Mouse (Mus musculus): ENCODE data around the gene Per1. TPM values are rescaled to one million over a fixed set of nuclear protein-coding genes. Genes with fewer than 3 reads are reported as not detected.
"Not testable (repeated sequence)": the region's sequence is repeated elsewhere in the genome, so short reads cannot be mapped to it uniquely, and the experiment has no call there.

Gene Per1
- polyA plus RNA-seq, 1 experiment from 2014 or later, result 8.0 TPM

DNA sequence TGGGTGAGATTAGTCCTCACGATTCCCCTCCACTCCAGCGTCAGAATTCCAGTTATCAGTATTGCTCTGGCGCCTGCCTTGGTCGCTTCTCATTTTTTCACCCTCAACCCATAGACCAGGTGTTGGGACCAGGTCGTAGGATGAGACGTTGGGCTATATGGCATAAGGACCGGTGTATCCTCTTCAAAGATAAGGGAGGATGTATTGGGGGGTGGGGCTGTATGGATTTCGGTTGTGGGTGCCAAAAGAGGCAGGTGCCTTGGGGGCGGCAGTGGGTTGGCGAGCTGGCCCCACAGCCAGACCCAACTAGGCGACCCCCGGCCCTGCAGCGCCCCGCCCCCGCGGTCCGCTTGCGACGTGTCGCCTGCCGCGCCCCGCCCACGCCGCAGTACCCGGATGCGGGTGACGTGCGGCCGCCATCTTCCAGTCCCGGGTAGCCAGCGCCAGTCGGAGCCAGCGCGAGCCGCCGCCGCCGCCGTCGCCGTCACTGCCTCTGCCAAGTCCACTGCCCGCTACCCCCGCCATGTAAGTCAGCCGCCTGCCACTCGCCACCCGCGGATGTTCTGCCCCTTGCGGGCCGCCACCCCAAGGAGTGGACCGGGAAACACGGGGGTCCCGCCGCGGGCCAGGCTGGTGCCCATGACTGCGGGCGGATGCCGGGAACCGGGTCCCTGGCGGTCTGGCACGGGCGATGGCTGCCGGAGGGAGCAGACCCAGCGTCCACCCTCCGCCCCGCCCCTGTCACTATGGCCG is 6.7 kb upstream of the Per1 start, which contains the start of gene Vamp2:
Gene Vamp2 (plus strand): TSS at position 388 of the 753 bp plus-strand sequence.
- peak within 1 kb of the TSS; percentile 98 for H3K4me3 ChIP-seq
- H3K4me1 ChIP-seq (replicated peaks), result peaks cover 44% of the 10 kb centered on the region
- H3K4me2 ChIP-seq, result peak within 1 kb of the TSS; percentile 98
- peak within 1 kb of the TSS; percentile 100 for H3K9ac ChIP-seq
- ATAC-seq (ENCODE audit: low read depth), result peak; percentile 81
- H3K27ac ChIP-seq (replicated peaks), result peak within 1 kb of the TSS; percentile 97
- peaks cover 31% of the 10 kb centered on the region for H3K36me3 ChIP-seq
- H3K27me3 ChIP-seq, result no peaks in the 10 kb centered on the region
- no peaks in the 10 kb centered on the region for H3K9me3 ChIP-seq
- 2% methylated on average over 67 of the region's 67 CpGs for WGBS

GRCm38 (mm10) chr11:69088856-69089615 is 6.0 kb upstream of the Per1 start:
- 12% methylated on average over 25 of the region's 25 CpGs for WGBS
- no peaks in the 10 kb centered on the region for H3K9me3 ChIP-seq
- no peaks in the 10 kb centered on the region for H3K27me3 ChIP-seq
- H3K9ac ChIP-seq, result peak overlapping the region; percentile 100
- H3K4me1 ChIP-seq (replicated peaks), result peaks cover 47% of the 10 kb centered on the region
- peak overlapping the region; percentile 97 for H3K27ac ChIP-seq (replicated peaks)
- ATAC-seq (ENCODE audit: low read depth), result peak; percentile 25; the same call in 1 of the 2 replicates
- H3K4me3 ChIP-seq, result peak overlapping the region; percentile 98
- peak overlapping the region; percentile 98 for H3K4me2 ChIP-seq
- peaks cover 31% of the 10 kb centered on the region for H3K36me3 ChIP-seq

DNA sequence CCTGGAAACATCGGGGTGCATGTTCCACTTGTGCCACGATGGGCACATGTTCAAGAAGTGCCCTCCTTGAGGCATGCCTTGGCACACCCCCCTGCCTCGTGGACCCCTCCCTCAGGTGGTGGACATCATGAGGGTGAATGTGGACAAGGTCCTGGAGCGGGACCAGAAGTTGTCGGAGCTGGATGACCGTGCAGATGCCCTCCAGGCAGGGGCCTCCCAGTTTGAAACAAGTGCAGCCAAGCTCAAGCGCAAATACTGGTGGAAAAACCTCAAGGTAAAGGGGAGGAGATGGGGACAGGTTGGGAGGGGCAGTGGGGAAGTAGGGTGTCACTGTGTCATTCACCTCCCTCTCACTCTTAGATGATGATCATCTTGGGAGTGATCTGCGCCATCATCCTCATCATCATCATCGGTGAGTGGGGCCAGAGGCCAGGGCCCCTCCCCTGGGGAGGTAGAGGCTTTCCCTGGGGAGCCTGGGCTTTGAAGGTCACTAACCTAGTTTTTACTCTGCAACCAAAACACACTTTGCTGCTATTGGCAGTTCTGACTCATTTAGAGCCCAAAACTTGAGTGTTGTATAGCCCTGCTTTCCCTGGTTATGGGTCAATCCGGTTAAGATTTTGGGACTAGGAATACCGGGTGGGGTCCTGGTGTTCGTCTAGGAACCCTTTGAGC is 5.3 kb upstream of the Per1 start:
- Histone ChIP-seq H3K4me3 (peak overlapping the region; percentile 98), H3K4me2 (peak overlapping the region; percentile 98), H3K9me3 (no peaks in the 10 kb centered on the region), H3K9ac (peak overlapping the region; percentile 100), H3K27me3 (no peaks in the 10 kb centered on the region), H3K36me3 (peaks cover 31% of the 10 kb centered on the region), H3K4me1 (replicated peaks) (peaks cover 52% of the 10 kb centered on the region), H3K27ac (replicated peaks) (peak overlapping the region; percentile 97; the same call in 1 of the 2 replicates)
- ATAC-seq (ENCODE audit: low read depth), result no peak
- WGBS, result 89% methylated on average over 12 of the region's 12 CpGs

- Histone ChIP-seq H3K4me2 (peak overlapping the region; percentile 98), H3K4me1 (replicated peaks) (peaks cover 56% of the 10 kb centered on the region), H3K9ac (peak overlapping the region; percentile 100), H3K9me3 (no peaks in the 10 kb centered on the region), H3K27ac (replicated peaks) (0 out of 2 replicates have a peak overlapping the region, but pooled peaks have one; percentile 18), H3K27me3 (no peaks in the 10 kb centered on the region), H3K4me3 (peak overlapping the region; percentile 98; the same call in 1 of the 2 replicates), H3K36me3 (peaks cover 31% of the 10 kb centered on the region)
- 57% methylated on average over 6 of the region's 6 CpGs for WGBS
- no peak for ATAC-seq (ENCODE audit: low read depth)
Observed at GRCm38 (mm10) chr11:69090367-69090766, 4.7 kb upstream of the Per1 start.

DNA sequence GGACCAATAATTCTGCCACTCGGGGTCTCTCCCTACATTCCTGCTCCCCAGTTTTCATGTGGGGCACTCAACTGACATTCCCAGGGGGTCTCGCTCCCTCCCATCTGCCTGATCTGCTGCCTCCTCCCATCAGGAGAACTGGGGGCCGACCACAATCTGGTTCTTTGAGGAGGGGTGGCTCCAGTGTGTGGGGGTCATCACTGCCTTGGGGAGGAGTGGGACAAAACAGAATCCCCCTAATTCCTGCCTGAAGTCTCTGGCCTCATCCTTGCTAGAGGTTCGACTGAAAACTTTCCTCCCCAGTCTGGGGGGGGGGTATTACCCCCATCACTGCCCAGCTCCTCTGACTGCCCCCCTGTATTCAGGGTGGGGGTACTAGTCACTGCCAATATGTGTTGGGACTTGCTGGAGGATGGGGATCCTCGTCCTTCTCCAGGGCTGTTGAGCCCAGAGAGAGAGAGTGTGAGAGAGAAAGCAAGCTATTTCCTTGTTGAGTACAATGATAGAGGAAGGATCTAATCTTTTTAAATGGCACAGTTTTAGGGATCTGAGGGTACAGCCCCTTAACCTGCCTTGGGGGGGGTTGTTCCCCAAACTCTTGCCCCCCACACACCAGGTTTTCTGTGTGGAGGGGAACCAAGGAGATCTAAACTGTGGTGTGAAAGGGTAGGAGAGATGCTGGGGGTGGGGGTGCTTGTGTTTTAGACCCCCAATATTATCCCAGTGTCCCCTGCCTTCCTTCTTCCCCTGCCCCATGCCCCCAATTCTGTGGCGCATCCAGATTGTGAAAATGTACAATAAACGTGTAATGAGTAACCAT is 3.2 kb upstream of the Per1 start:
- no peak overlapping the region for H3K27ac ChIP-seq (replicated peaks)
- no peaks in the 10 kb centered on the region; the same call in 1 of the 2 replicates for H3K27me3 ChIP-seq
- peaks cover 70% of the 10 kb centered on the region for H3K4me1 ChIP-seq (replicated peaks)
- ATAC-seq (ENCODE audit: low read depth), result no peak
- H3K4me2 ChIP-seq, result no peak overlapping the region
- 66% methylated on average over 7 of the region's 7 CpGs for WGBS
- H3K4me3 ChIP-seq, result no peak overlapping the region
- H3K36me3 ChIP-seq, result peaks cover 31% of the 10 kb centered on the region
- no peaks in the 10 kb centered on the region for H3K9me3 ChIP-seq
- H3K9ac ChIP-seq, result peak overlapping the region; percentile 41; the same call in 1 of the 2 replicates

DNA sequence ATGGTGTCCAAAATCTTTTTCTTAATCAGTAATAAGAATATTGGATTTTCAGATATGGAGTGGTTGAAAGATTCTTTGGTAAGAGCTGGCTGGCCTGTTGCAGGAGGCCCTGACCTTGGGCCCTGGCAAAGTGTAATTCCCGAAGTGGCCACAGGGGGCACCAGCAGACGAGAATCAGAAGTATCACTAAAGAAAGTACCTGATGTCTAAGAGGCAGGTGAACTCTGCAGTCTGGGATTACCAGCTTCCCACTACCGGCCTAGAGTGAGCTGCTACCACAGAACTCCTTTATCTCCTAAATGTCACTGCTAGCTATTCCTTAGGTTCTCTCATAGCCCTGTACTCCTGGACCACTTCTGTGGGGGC is 2.6 kb upstream of the Per1 start:
- Histone ChIP-seq H3K36me3 (peaks cover 31% of the 10 kb centered on the region), H3K4me3 (no peak overlapping the region), H3K9ac (no peak overlapping the region), H3K9me3 (no peaks in the 10 kb centered on the region), H3K4me2 (no peak overlapping the region), H3K27ac (replicated peaks) (no peak overlapping the region), H3K4me1 (replicated peaks) (peaks cover 71% of the 10 kb centered on the region), H3K27me3 (no peaks in the 10 kb centered on the region; the same call in 1 of the 2 replicates)
- ATAC-seq (ENCODE audit: low read depth), result no peak
- 6% methylated on average over 3 of the region's 3 CpGs for WGBS

GRCm38 (mm10) chr11:69092871-69093270 is 2.1 kb upstream of the Per1 start:
- WGBS, result 90% methylated on average over 4 of the region's 4 CpGs
- no peak overlapping the region for H3K4me3 ChIP-seq
- H3K4me2 ChIP-seq, result no peak overlapping the region
- peaks cover 31% of the 10 kb centered on the region for H3K36me3 ChIP-seq
- H3K4me1 ChIP-seq (replicated peaks), result peaks cover 71% of the 10 kb centered on the region
- no peaks in the 10 kb centered on the region; the same call in 1 of the 2 replicates for H3K27me3 ChIP-seq
- no peak for ATAC-seq (ENCODE audit: low read depth)
- H3K9ac ChIP-seq, result no peak overlapping the region
- H3K9me3 ChIP-seq, result no peaks in the 10 kb centered on the region
- H3K27ac ChIP-seq (replicated peaks), result no peak overlapping the region

- H3K9me3 ChIP-seq; H3K4me2 ChIP-seq; H3K27ac ChIP-seq (replicated peaks); H3K27me3 ChIP-seq; ATAC-seq (ENCODE audit: low read depth); H3K9ac ChIP-seq; H3K4me3 ChIP-seq: not testable (repeated sequence)
- 89% methylated on average over 7 of the region's 7 CpGs for WGBS
- Histone ChIP-seq H3K4me1 (replicated peaks) (peaks cover 79% of the 10 kb centered on the region), H3K36me3 (peaks cover 31% of the 10 kb centered on the region)
Observed at GRCm38 (mm10) chr11:69093856-69094255, 1.2 kb upstream of the Per1 start.

- Histone ChIP-seq H3K36me3 (peaks cover 20% of the 10 kb centered on the region), H3K4me1 (replicated peaks) (peaks cover 79% of the 10 kb centered on the region), H3K4me3 (peak overlapping the region; percentile 63), H3K9me3 (no peaks in the 10 kb centered on the region), H3K4me2 (peak overlapping the region; percentile 93), H3K27ac (replicated peaks) (peak overlapping the region; percentile 77), H3K27me3 (no peaks in the 10 kb centered on the region; the same call in 1 of the 2 replicates), H3K9ac (peak overlapping the region; percentile 64)
- no peak for ATAC-seq (ENCODE audit: low read depth)
- WGBS, result 3% methylated on average over 27 of the region's 27 CpGs
Observed at GRCm38 (mm10) chr11:69095511-69096231, 654 bp downstream of the Per1 start.

DNA sequence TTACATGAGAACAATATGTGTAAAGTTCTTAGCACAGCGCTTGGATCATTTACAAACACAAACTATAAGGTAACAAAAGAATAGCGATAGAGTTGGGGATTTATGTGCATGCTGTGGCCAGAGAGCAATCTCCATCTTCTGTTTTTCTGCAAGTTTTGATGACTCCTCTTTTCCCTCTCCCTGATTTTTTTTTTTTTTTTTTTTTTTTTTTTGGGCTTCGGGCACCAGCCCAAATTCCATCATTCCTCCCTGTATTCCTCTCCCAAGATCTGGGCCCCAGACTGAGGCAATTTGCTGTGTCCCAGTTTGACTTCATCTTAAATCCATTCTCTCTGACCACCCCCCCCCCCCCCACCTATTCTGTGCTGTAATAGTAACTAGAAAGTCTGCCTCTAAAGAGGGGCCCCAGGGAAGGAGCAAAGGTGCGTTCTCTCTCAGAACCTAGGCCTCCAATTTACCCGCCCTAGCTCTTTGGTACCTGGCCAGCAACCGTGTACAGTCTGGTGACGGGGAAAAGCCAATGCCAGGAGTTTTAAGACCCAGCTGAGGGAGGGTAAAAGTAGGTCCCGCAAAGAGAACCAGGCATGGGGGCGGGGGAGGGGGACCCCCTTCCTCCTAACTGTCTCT is 1.5 kb downstream of the Per1 start:
- no peaks in the 10 kb centered on the region for H3K9me3 ChIP-seq
- 14% methylated on average over 9 of the region's 9 CpGs for WGBS
- peak overlapping the region; percentile 89 for H3K27ac ChIP-seq (replicated peaks)
- H3K4me2 ChIP-seq, result peak overlapping the region; percentile 93
- H3K36me3 ChIP-seq, result peaks cover 21% of the 10 kb centered on the region
- H3K4me3 ChIP-seq, result peak overlapping the region; percentile 63
- H3K27me3 ChIP-seq, result no peaks in the 10 kb centered on the region; the same call in 1 of the 2 replicates
- H3K4me1 ChIP-seq (replicated peaks), result peaks cover 77% of the 10 kb centered on the region
- H3K9ac ChIP-seq, result peak overlapping the region; percentile 84
- ATAC-seq (ENCODE audit: low read depth), result no peak
